Mouse (Mus musculus) hindbrain, embryonic 16.5 days (tissue): ENCODE data around the gene Rasa3. TPM values are rescaled to one million over a fixed set of nuclear protein-coding genes. Genes with fewer than 3 reads are reported as not detected.
A peak's percentile ranks its signal among the peaks of the same experiment; 100 is the strongest.

ENCODE experiments used
- ATAC-seq: fragments of 200-750 bp; cut with Nextera tagmentation; 2 replicates; pipeline ENCODE4 v1.8.0; 2017; ENCODE audit warnings: moderate TSS enrichment, moderate library complexity
- H3K27ac ChIP-seq: fragments of 300-500 bp; sonication (generic); 2 replicates; pipeline ENCODE4 v1.5.1; 2014; ENCODE audit warnings: low read depth, mild to moderate bottlenecking, control low read depth, low read length, moderate library complexity
- H3K27me3 ChIP-seq: fragments of 300-500 bp; sonication (generic); replicated peaks from 2 replicates; pipeline ENCODE4 v1.6.1; 2014; ENCODE audit warnings: low read length; ENCODE audit not compliant: control insufficient read depth, insufficient read depth
- H3K36me3 ChIP-seq: fragments of 300-500 bp; sonication (generic); 2 replicates; pipeline ENCODE4 v1.6.1; 2014; ENCODE audit warnings: mild to moderate bottlenecking, low read length, moderate library complexity, mixed read lengths; ENCODE audit not compliant: control insufficient read depth, insufficient read depth
- H3K4me1 ChIP-seq: fragments of 300-500 bp; sonication (generic); 2 replicates; pipeline ENCODE4 v1.6.1; 2014; ENCODE audit warnings: low read depth, low read length; ENCODE audit not compliant: control insufficient read depth, insufficient read depth
- H3K4me2 ChIP-seq: fragments of 300-500 bp; sonication (generic); 2 replicates; pipeline ENCODE4 v1.6.1; 2014; ENCODE audit warnings: mild to moderate bottlenecking, low read length, control low read depth, moderate library complexity
- H3K4me3 ChIP-seq: fragments of 300-500 bp; sonication (generic); 2 replicates; pipeline ENCODE4 v1.5.1; 2014; ENCODE audit warnings: mild to moderate bottlenecking, low read length, control low read depth, moderate library complexity
- H3K9ac ChIP-seq: fragments of 300-500 bp; sonication (generic); 2 replicates; pipeline ENCODE4 v1.6.1; 2014; ENCODE audit warnings: low read depth, mild to moderate bottlenecking, control low read depth, low read length, moderate library complexity
- H3K9me3 ChIP-seq: fragments of 300-500 bp; sonication (generic); 2 replicates; pipeline ENCODE4 v1.6.1; 2014; ENCODE audit warnings: mild to moderate bottlenecking, low read length, moderate library complexity; ENCODE audit not compliant: control insufficient read depth
- WGBS: fragments of 180-500 bp; shearing (Covaris S2); extraction: QIAGEN DNeasy Blood & Tissue Kit; methylation state at CpG from one replicate; pipeline ENCODE4 v1.1.7; 2014; 5-methylcytosine and 5-hydroxymethylcytosine counted together
- polyA plus RNA-seq: library from polyadenylated mRNA; unstranded; fragments of >200 nt; fragmentation: Nextera tagmentation; extraction: Ambion mirVana; gene quantifications from 2 replicates; pipeline ENCODE4 v1.2.1, GENCODE M21; 2015

Gene Rasa3
- polyA plus RNA-seq, result 43.5 and 46.3 TPM in 2 replicates

DNA sequence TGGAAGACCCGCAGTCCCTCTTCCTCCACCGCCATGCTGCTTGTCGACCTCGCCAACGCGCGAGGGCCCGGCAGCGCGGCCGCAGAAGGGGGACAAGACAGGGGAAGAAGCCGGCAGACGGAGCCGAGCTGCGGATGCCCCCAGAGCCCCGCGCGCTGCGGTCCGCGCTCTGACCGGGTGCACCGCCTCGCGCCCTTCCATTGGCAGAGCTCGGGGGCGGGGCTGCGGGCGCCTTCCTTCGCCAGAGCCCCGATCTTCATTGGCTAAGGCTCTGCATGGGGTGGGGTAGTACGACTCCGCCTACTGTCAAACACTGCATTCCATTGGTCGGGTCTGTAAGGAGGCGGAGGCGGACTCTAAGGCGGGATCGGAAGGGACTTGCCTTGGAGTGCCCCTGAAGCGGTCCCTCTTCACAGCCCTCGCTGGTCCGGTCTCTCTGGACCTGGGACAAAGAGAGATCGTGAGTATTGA, at the start of gene Rasa3:
Gene Rasa3, minus strand, starts transcription at position 191 of the 471 bp plus-strand sequence.
- Histone ChIP-seq H3K4me1 (peaks cover 23% of the 10 kb centered on the region), H3K9me3 (no peaks in the 10 kb centered on the region), H3K27me3 (no peaks in the 10 kb centered on the region; the same call in 1 of the 2 replicates), H3K4me3 (peak within 1 kb of the TSS; percentile 62), H3K27ac (peak within 1 kb of the TSS; percentile 82), H3K36me3 (no peaks in the 10 kb centered on the region), H3K4me2 (peak within 1 kb of the TSS; percentile 81), H3K9ac (peak within 1 kb of the TSS; percentile 67)
- ATAC-seq, result peak; percentile 97
- WGBS, result 0% methylated on average over 33 of the region's 42 CpGs

DNA sequence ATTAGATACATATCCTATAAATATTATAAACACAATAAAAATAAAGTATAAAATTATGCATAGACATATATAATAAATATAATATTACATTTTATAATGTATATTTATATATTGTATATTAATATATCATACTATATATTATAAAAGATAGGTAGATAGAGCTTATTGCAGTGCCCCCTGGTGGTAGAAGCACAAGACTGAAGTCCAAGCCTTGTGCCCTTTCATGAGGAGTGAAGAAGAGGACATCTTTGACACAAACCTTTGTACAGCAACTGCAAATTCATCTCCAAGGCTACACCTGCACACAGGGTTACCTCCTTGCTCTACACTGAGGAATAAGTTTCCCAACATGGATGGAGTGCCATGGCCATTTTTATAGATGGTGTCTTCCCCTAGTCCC, 48.3 kb upstream of the Rasa3 start:
- no peak overlapping the region for H3K4me2 ChIP-seq
- no peak overlapping the region for H3K4me3 ChIP-seq
- no peak overlapping the region for H3K27ac ChIP-seq
- no peaks in the 10 kb centered on the region for H3K27me3 ChIP-seq
- no peaks in the 10 kb centered on the region for H3K9me3 ChIP-seq
- no peaks in the 10 kb centered on the region for H3K4me1 ChIP-seq
- H3K9ac ChIP-seq, result no peak overlapping the region
- H3K36me3 ChIP-seq, result no peaks in the 10 kb centered on the region
- no peak for ATAC-seq

DNA sequence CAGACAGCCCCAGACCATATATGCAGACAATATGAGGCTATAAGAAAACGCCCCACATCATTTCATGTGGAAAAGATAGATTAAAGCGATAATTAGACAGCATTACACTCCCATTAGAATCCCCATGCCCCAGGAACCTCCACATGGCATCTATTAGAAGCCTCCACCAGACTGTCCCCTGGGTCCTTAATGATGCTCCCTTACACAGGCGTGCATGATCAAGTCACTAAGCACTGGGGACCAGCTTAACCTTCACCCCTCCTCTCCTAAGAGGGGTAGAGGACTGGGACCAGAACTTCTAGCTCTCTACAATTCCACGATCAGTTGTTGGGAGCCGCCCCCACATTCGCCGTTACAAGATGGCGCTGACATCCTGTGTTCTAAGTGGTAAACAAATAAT, 41.6 kb upstream of the Rasa3 start:
- Histone ChIP-seq H3K4me1 (no peaks in the 10 kb centered on the region), H3K9ac (no peak overlapping the region), H3K27ac (no peak overlapping the region), H3K36me3 (no peaks in the 10 kb centered on the region), H3K4me2 (no peak overlapping the region), H3K9me3 (no peaks in the 10 kb centered on the region), H3K27me3 (no peaks in the 10 kb centered on the region), H3K4me3 (no peak overlapping the region)
- 87% methylated on average over 8 of the region's 8 CpGs for WGBS
- no peak for ATAC-seq

DNA sequence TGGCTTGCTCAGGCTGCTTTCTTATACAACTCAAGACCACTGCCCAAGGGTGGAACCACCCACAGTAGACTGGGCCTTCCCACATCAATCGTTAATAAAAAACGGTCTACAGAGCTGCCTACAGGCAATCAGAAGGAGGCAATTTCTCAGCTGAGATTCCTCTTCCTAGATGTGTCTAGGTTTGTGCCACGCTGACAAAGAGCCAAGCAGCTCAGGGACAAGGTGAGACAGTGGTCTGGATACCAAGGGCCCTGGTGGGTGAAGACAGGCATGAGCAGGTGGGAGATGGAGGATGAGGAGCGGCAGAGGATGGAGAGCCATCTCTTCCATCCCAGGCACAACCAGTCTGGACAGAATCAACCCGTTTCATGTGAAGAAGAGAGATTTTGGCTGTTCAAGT, 31.1 kb upstream of the Rasa3 start:
- H3K9me3 ChIP-seq, result no peaks in the 10 kb centered on the region
- H3K4me1 ChIP-seq, result peaks cover 7% of the 10 kb centered on the region
- no peaks in the 10 kb centered on the region for H3K27me3 ChIP-seq
- H3K27ac ChIP-seq, result no peak overlapping the region
- H3K4me2 ChIP-seq, result no peak overlapping the region
- H3K4me3 ChIP-seq, result no peak overlapping the region
- WGBS, result 92% methylated on average over 5 of the region's 5 CpGs
- no peak for ATAC-seq
- H3K36me3 ChIP-seq, result no peaks in the 10 kb centered on the region
- no peak overlapping the region for H3K9ac ChIP-seq

DNA sequence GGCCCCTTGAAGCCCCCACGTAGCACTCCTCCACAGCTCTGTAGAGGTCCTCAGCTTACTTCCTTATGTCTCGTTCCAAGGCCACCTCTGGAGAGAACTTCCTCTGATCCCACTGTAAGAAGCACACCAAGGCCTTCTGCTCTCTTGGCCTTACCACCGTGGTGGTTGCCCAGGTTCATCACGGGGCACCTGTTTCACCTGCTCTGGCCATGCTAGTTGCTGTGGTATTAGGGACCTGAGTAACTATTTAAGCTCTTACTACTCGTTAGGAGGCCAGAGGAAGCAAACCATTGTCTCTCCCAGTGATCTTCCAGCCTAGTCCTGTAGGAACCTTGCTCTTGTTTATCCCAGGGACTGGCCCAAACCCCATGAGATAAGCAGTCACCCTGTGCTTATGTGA, 29.5 kb upstream of the Rasa3 start:
- H3K27me3 ChIP-seq, result no peaks in the 10 kb centered on the region
- no peak overlapping the region for H3K4me3 ChIP-seq
- no peak for ATAC-seq
- peaks cover 7% of the 10 kb centered on the region for H3K4me1 ChIP-seq
- no peak overlapping the region for H3K4me2 ChIP-seq
- H3K36me3 ChIP-seq, result no peaks in the 10 kb centered on the region
- no peak overlapping the region for H3K27ac ChIP-seq
- H3K9me3 ChIP-seq, result no peaks in the 10 kb centered on the region
- 88% methylated on average over 5 of the region's 5 CpGs for WGBS
- H3K9ac ChIP-seq, result no peak overlapping the region

DNA sequence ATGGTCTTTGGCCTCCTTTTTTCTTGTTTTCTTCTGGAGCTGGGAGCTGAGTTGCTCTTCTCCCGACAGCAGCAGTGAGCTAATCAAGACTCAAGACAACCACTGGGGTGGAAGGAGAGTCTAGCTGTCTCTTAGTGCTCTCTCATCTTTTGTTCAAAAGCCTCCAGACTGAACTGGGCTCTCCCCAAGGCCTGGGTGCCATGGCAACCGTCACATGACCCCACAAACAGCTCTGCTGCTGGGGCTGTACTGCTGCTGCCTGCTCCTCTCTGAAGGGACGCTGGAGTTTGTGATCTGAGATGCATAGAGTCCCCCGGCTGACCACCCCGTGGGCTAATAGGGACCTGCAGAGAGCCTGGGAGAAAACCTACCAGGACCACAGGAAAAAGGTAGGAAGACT, 28.3 kb upstream of the Rasa3 start, which contains the start of gene Cfap97d2:
Gene Cfap97d2, plus strand, starts transcription at position 222 of the 400 bp plus-strand sequence.
- peak within 1 kb of the TSS; percentile 13; the same call in 1 of the 2 replicates for H3K4me3 ChIP-seq
- H3K36me3 ChIP-seq, result no peaks in the 10 kb centered on the region
- H3K9ac ChIP-seq, result peak within 1 kb of the TSS; percentile 25; the same call in 1 of the 2 replicates
- peak within 1 kb of the TSS; percentile 43 for H3K4me2 ChIP-seq
- no peaks in the 10 kb centered on the region for H3K27me3 ChIP-seq
- H3K27ac ChIP-seq, result peak within 1 kb of the TSS; percentile 49
- H3K4me1 ChIP-seq, result peaks cover 7% of the 10 kb centered on the region
- ATAC-seq, result peak; percentile 99
- H3K9me3 ChIP-seq, result no peaks in the 10 kb centered on the region
- 1% methylated on average over 5 of the region's 5 CpGs for WGBS

DNA sequence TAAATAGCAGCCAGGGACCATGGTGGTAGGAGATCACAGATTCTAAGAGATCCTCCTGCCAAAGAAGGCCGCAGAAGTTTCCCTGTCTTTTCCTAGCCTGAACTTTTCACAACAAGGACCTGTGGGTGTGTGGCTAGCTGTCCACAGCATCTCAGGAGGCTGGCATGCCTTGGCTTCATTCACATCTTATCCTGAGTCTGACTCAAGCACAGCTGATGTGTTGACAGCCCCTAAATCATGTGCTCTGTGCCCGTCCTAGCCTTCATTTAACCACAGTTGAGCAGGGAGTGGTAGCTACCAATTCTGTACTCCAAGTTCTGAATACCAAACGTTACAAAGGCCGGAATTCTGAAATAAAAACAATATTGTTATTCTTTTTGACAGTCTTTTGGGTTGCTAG, 26.9 kb upstream of the Rasa3 start:
- H3K27me3 ChIP-seq, result no peaks in the 10 kb centered on the region
- WGBS, result 84% methylated on average over 4 of the region's 4 CpGs
- no peak for ATAC-seq

DNA sequence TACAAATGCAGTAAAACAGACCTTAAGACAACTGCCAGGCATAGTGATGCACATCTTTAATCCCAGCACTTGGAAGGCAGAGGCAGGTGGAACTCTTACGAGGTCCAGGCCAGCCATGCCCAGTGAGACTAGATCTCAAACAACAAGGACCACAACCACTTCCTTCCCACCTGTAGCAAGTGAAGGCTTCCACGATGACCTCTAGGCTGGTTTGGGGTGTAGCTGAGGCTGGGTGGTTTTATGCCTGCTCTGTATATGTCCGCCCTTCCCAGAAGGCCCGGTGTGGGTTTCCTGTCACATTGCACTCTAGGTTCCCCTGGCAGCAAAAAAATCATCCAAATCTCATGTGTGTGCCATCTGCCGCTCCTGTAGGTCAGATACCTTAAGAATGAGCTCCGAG, 26.4 kb upstream of the Rasa3 start:
- H3K4me3 ChIP-seq, result no peak overlapping the region
- no peaks in the 10 kb centered on the region for H3K36me3 ChIP-seq
- H3K27me3 ChIP-seq, result no peaks in the 10 kb centered on the region
- 95% methylated on average over 6 of the region's 6 CpGs for WGBS
- no peak overlapping the region for H3K9ac ChIP-seq
- H3K27ac ChIP-seq, result no peak overlapping the region
- H3K4me1 ChIP-seq, result peaks cover 7% of the 10 kb centered on the region
- no peak overlapping the region for H3K4me2 ChIP-seq
- no peaks in the 10 kb centered on the region for H3K9me3 ChIP-seq
- ATAC-seq, result no peak

More for the DNA sequence above, 26.9 kb upstream of the Rasa3 start:
- Histone ChIP-seq H3K9ac (no peak overlapping the region), H3K4me1 (peaks cover 7% of the 10 kb centered on the region), H3K4me2 (no peak overlapping the region), H3K27ac (no peak overlapping the region), H3K9me3 (no peaks in the 10 kb centered on the region), H3K4me3 (no peak overlapping the region), H3K36me3 (no peaks in the 10 kb centered on the region)

DNA sequence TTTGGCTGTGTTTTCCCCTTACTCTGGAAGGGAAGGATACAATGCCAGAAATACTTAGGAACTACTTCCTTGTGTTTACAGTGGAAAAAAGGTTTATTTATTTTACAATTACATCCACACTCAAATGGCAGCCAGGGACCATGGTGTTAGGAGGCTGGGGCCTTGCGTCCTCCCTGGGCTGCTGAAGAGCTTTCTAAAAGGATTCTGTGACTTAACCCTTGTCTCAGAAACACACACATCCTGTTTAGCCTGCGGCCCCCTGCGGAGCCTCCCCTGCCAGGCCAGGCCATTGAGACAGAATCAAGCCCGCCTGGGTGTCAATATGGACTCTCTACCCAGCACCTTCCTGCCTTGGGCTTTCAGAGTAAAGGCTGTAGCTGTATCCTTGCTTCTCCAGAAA, 25.4 kb upstream of the Rasa3 start:
- no peak overlapping the region for H3K27ac ChIP-seq
- H3K9me3 ChIP-seq, result no peaks in the 10 kb centered on the region
- H3K4me2 ChIP-seq, result no peak overlapping the region
- ATAC-seq, result no peak
- WGBS, result 63% methylated on average over 4 of the region's 4 CpGs
- no peak overlapping the region for H3K9ac ChIP-seq
- no peaks in the 10 kb centered on the region for H3K36me3 ChIP-seq
- H3K4me3 ChIP-seq, result no peak overlapping the region
- H3K27me3 ChIP-seq, result no peaks in the 10 kb centered on the region
- H3K4me1 ChIP-seq, result peaks cover 7% of the 10 kb centered on the region
